ENCODE assay signal across 9 mouse cellular contexts in the genomic region with DNA sequence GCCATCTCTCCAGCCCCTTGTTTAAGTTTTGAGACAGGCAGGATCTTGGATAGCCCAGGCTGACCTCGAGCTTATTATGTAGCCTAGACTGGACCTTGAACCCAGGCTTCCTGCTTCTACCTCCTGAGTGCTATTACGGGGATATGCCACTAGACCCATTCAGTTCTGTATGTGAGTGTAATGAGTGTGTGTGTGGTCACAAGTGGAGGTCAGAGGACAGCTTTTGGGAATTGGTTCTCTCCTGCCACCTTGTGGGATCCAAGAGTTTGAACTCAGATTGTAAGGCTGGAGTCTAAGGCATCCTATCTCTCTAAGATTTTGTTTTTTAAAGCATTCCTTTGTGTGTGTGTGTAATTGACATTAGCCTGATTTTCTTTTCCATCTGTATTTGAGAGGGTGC. TPM values are rescaled to one million over a fixed set of nuclear protein-coding genes. Genes with fewer than 3 reads are reported as not detected.
A peak's percentile ranks its signal among the peaks of the same experiment; 100 is the strongest.
DNase-seq lines count a peak whose midpoint lies in the region; ATAC-seq and TF ChIP-seq lines count a peak whose summit lies in the region.
"Had no signal": no experiment of that assay in that cellular context is flagged by ENCODE, and none has a peak within 500 bp of the region (broad histone marks: within the 10 kb centered on the region; RNA-seq: fewer than 3 reads in every experiment).

No protein-coding gene starts in this region.

- no peak for DNase-seq in gastrocnemius, adult 2 months
- DNase-seq in gastrocnemius, postnatal 10 days, result no peak
- DNase-seq in midbrain, embryonic 14.5 days, result peak; percentile 62
- DNase-seq in kidney, adult 9 months, result peak; percentile 67
- DNase-seq in thymus, adult 2 months, result no peak
- DNase-seq in frontal cortex, postnatal 25 days (ENCODE audit: low spot score in 2 of 2), result no peak

- no peak overlapping the region for H3K4me2 ChIP-seq in midbrain, embryonic 14.5 days (ENCODE audit: low read length)
- no peak overlapping the region for H3K4me2 ChIP-seq in midbrain, embryonic 13.5 days (replicated peaks)
- H3K4me2 ChIP-seq: midbrain, embryonic 11.5 days had no signal

- H3K36me3 ChIP-seq in midbrain, embryonic 14.5 days (ENCODE audit: control insufficient read depth, insufficient read depth, low read length), result no peaks in the 10 kb centered on the region
- no peaks in the 10 kb centered on the region for H3K36me3 ChIP-seq in midbrain, embryonic 13.5 days
- H3K36me3 ChIP-seq in thymus, adult 2 months (ENCODE audit: control insufficient read depth, insufficient read depth, low read length), result no peaks in the 10 kb centered on the region

- H3K4me1 ChIP-seq in midbrain, embryonic 14.5 days (ENCODE audit: control insufficient read depth, insufficient read depth, low read length), result peaks cover 21% of the 10 kb centered on the region; the same call in 1 of the 2 replicates
- H3K4me1 ChIP-seq in midbrain, embryonic 13.5 days (replicated peaks), result peaks cover 39% of the 10 kb centered on the region
- H3K4me1 ChIP-seq in thymus, adult 2 months (replicated peaks; ENCODE audit: control insufficient read depth, insufficient read depth, low read length), result peaks cover 18% of the 10 kb centered on the region

- TF ChIP-seq POLR2A in thymus, adult 2 months (IDR thresholded peaks at IDR 0.05; ENCODE audit: control insufficient read depth, extremely low read depth, insufficient read depth, low read length, poor library complexity), result no peak

- TF ChIP-seq CTCF in gastrocnemius, adult 2 months (IDR thresholded peaks at IDR 0.05), result peak; percentile 24; the same call in 1 of the 2 replicates
- no peak for TF ChIP-seq CTCF in thymus, adult 2 months (IDR thresholded peaks at IDR 0.05; ENCODE audit: borderline replicate concordance, control insufficient read depth, extremely low read depth, insufficient read depth, low read length, poor library complexity)

- intact Hi-C loops in gastrocnemius, adult 2 months (cut with DNase I), result loop anchor here (10.0 kb wide), 1 partner anchor 274 kb away; a partner anchor contains a TSS

- ATAC-seq in midbrain, embryonic 14.5 days (ENCODE audit: low FRiP score, low TSS enrichment), result no peak
- ATAC-seq in midbrain, embryonic 13.5 days, result no peak
- no peak for ATAC-seq in erythroblast, adult 5-6 weeks (replicated peaks; ENCODE audit: low FRiP score, poor library complexity, severe bottlenecking)

- H3K27ac ChIP-seq in gastrocnemius, adult 2 months, result no peak overlapping the region
- no peak overlapping the region for H3K27ac ChIP-seq in midbrain, embryonic 14.5 days (replicated peaks; ENCODE audit: low read depth, low read length)
- H3K27ac ChIP-seq in midbrain, embryonic 13.5 days, result no peak overlapping the region
- H3K27ac ChIP-seq in thymus, adult 2 months (ENCODE audit: control insufficient read depth, insufficient read depth, low read length), result no peak overlapping the region

- 46% methylated on average over 2 of the region's 2 CpGs for WGBS in midbrain, embryonic 14.5 days
- WGBS in midbrain, embryonic 13.5 days, result 45% methylated on average over 2 of the region's 2 CpGs
- 86% methylated on average over 2 of the region's 2 CpGs for WGBS in thymus, adult 2 months

- no peaks in the 10 kb centered on the region for H3K9me3 ChIP-seq in midbrain, embryonic 14.5 days (ENCODE audit: control insufficient read depth, low read length)
- H3K9me3 ChIP-seq in midbrain, embryonic 13.5 days, result no peaks in the 10 kb centered on the region

- no peak overlapping the region for H3K4me3 ChIP-seq in gastrocnemius, adult 2 months
- H3K4me3 ChIP-seq in midbrain, embryonic 14.5 days (replicated peaks; ENCODE audit: low read depth, low read length), result no peak overlapping the region
- H3K4me3 ChIP-seq in midbrain, embryonic 13.5 days (replicated peaks), result no peak overlapping the region
- H3K4me3 ChIP-seq in thymus, adult 2 months (ENCODE audit: control insufficient read depth, insufficient read depth, low read length), result no peak overlapping the region

- H3K9ac ChIP-seq in midbrain, embryonic 14.5 days (replicated peaks; ENCODE audit: low read length), result no peak overlapping the region
- H3K9ac ChIP-seq in midbrain, embryonic 13.5 days (replicated peaks), result no peak overlapping the region

- H3K27me3 ChIP-seq in midbrain, embryonic 14.5 days (ENCODE audit: control insufficient read depth, insufficient read depth, low read length), result no peaks in the 10 kb centered on the region
- peaks cover 4% of the 10 kb centered on the region; the same call in 1 of the 2 replicates for H3K27me3 ChIP-seq in midbrain, embryonic 13.5 days
- no peaks in the 10 kb centered on the region for H3K27me3 ChIP-seq in thymus, adult 2 months (ENCODE audit: control insufficient read depth, insufficient read depth, low read length)

RNA-seq across cellular contexts. Expression of a gene that starts 2.0 kb away (rescaled TPM):
- 10 to 100 TPM; 15.0 to 15.3 TPM for total RNA-seq in gastrocnemius, adult 2 months (2021)
- 10 to 100 TPM; 11.6 to 16.7 TPM for total RNA-seq in gastrocnemius, postnatal 10 days (2021)
- 26.1 and 30.9 TPM in 2 replicates for polyA plus RNA-seq in midbrain, embryonic 14.5 days (2014; fragmentation: Nextera tagmentation; extraction: Ambion mirVana)
- 25.3 and 28.2 TPM in 2 replicates for polyA plus RNA-seq in midbrain, embryonic 13.5 days (2015; fragmentation: Nextera tagmentation; extraction: Ambion mirVana)
- 20.7 and 28.1 TPM in 2 replicates for polyA plus RNA-seq in thymus, adult 2 months (2012; rRNA removed)
- 6.0 and 12.5 TPM in 2 replicates for total RNA-seq in erythroblast, adult 5-6 weeks (2015; ENCODE audit: low replicate concordance)
- total RNA-seq in erythroblast, adult 5-6 weeks (2017; ENCODE audit: low replicate concordance), result 8.1 and 10.9 TPM in 2 replicates

Comparison
In these comparisons a context has a peak if more than half of its experiments do, and no peak if none do; other contexts are left out.
1. DNase-seq: peak in midbrain, embryonic 14.5 days (single experiment) and kidney, adult 9 months (single experiment); none in gastrocnemius, adult 2 months (single experiment), gastrocnemius, postnatal 10 days (single experiment), thymus, adult 2 months (single experiment) and frontal cortex, postnatal 25 days (0 of 2).